Mouse (Mus musculus) small intestine, adult 2 months (tissue): Measurements from ENCODE around the gene Fasn.

Experiments used
- CTCF ChIP-seq: fragments of 200-500 bp; IDR thresholded peaks from 2 replicates; pipeline ENCODE4 v1.5.1; 2012; ENCODE audit warnings: low read depth, mild to moderate bottlenecking, control low read depth, inconsistent platforms, low read length, moderate library complexity, mixed read lengths; ENCODE audit not compliant: insufficient replicate concordance, insufficient read length; ENCODE audit errors: extremely low read depth
- POLR2A ChIP-seq: fragments of 200-500 bp; IDR thresholded peaks from 2 replicates; pipeline ENCODE4 v1.6.1; 2012; ENCODE audit warnings: low read depth, mild to moderate bottlenecking, control low read depth, inconsistent platforms, low read length, moderate library complexity

DNA sequence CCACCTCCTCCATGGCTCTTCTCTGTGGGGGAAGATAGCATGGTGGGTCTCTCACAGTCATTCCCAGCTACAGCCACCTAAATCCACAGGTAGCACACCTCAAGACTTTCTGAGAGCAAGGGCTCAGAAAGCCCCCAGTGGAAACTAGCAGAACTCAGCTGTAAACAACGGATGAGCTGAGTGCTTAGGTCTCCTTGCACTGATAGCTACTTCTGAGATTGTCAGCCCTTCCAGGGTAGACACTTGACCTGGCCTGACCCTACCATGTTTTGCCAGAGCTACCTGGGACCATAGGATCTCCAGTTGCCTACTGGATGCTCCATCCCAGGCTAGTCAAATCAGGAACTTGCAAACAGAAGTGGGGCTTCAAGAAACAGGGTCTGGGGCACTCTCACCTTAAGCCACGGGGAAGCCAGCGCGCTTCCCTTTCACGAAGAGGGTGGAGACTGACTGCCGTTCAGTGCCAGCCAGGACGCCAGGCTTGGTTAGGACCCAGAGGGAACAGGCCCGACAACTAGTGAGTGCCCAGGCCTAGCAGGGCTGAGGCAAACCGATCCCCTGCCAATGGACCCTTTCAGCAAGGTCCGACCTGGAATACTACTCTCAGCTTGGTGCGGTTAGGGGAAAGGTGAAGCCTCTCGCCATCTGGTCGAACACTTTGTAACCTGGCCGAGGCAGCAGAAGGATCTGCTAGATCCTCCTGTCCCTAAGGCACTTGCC is 1.4 kb downstream of the Fasn start:
- no peak for TF ChIP-seq CTCF
- no peak for TF ChIP-seq POLR2A
